Mouse (Mus musculus) ES-E14 (cell line): Measurements from ENCODE around the gene Cmtm5.

Experiments used
- CHD2 ChIP-seq: IDR thresholded peaks from 2 replicates; pipeline ENCODE4 v1.6.1; 2014; ENCODE audit warnings: mild to moderate bottlenecking, low read depth, low read length, inconsistent platforms
- HCFC1 ChIP-seq: IDR thresholded peaks from 2 replicates; pipeline ENCODE4 v1.6.1; 2012; ENCODE audit warnings: low read length, inconsistent platforms, borderline replicate concordance; ENCODE audit not compliant: insufficient read depth
- MAFK ChIP-seq: IDR thresholded peaks from 2 replicates; pipeline ENCODE4 v1.6.1; 2014; ENCODE audit warnings: mild to moderate bottlenecking, low read depth, low read length, inconsistent platforms; ENCODE audit not compliant: insufficient read depth

DNA sequence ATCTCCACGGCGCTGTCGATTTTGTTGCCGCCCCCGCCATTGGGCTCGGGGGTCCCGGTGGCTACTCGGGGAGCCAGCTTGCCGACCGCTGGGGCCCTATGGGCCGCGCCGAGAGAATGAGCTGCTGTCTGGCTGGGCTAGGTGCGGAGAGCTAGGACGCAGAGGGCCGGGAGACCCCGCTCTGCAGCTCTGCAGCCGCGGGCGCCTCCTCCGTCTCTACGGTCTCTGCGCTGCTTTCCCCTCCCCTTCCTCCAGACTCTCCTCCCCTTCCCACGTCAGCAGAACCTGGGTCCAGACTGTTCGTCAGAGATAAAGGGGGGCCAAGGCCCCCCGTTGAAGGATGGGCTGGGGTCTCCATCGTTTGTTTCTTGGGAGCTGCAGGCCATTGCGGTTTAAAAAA lies 23.2 kb upstream of the Cmtm5 start, which contains the start of gene Slc22a17:
- TF ChIP-seq CHD2 = no peak
- TF ChIP-seq HCFC1 = no peak
- TF ChIP-seq MAFK = no peak
